Mouse (Mus musculus) embryonic fibroblast, embryonic 13.5 days (primary cell): ENCODE results near the gene Abcc6.

Experiments
- CTCF ChIP-seq: IDR thresholded peaks from 2 replicates; pipeline ENCODE4 v1.5.1; 2011; ENCODE audit warnings: mild to moderate bottlenecking, control low read depth, low read length, moderate library complexity, borderline replicate concordance; ENCODE audit not compliant: insufficient read depth
- POLR2A ChIP-seq: IDR thresholded peaks from 2 replicates; pipeline ENCODE4 v1.6.1; 2011; ENCODE audit warnings: low read depth, mild to moderate bottlenecking, control low read depth, low read length, moderate library complexity

- TF ChIP-seq POLR2A: no peak
- TF ChIP-seq CTCF: no peak
Measured at GRCm38 (mm10) chr7:45956611-45957010, 73.5 kb downstream of the Abcc6 start.
